Mouse (Mus musculus) spleen, postnatal 14 days (tissue): ENCODE data around the gene Txk.

Source experiments
- DNase-seq, 2 experiments: peaks; one replicate each; pipeline ENCODE4 v3.0.0; 2021 to 2022; ENCODE audit warnings: low spot score in 2 of 2

Gene Txk

DNA sequence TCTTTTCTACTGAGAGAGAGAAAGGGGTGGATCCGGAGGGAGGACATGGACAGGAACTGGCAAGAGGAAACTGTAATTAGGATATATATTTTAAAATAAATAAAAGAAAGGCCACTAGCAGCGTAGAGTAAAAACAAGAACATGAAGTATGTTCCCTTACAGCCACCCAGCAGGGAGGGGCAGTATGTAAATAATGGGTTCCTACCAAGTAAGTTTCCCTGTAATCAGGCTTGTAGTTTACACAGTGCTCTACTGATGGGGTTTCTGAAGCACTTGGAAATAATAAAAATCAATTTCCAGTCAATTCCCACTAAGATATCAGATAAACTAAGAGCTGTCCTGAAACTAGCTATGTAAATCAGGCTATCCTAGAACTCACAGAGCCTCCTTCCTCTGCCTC, 57.9 kb downstream of the Txk start:
- DNase-seq = no peak

DNA sequence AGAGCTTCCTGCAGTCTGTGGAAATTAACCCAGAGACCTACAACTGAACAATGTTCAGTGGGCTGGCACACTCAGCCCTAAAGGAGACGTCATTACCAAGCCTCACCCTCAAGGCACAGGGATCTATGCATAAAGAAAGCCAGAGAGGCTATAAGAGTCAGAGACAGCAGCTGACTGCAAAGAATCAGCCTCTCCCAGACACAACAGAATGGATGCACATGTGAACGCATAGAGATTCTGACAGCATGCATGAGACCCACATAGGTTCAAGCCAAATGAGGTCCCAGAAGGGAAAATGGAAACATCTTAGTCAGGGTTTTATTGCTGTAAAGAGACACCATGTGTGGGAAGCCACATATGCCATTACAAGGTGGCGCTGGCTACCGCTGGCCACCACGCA, 62.1 kb downstream of the Txk start:
- no peak for DNase-seq

DNA sequence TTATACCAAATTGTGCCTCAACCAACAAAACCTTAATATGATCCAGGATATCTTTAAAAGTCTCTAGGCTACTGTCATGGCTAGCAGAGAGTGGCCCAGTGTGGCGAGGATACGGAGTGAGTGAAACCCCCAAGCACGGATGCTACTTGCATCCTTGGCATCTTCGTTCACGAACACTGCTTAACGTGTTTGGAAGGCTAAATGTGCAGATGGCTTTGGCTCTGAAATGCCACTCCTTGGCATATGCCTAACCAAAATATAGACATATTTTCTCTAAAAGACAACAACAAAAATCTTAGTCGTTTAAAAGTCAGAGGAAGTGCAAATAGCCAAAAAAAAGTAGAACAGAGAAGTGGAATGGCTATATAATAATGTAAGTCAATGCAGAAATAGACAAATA, 63.0 kb downstream of the Txk start:
- DNase-seq = no peak

DNA sequence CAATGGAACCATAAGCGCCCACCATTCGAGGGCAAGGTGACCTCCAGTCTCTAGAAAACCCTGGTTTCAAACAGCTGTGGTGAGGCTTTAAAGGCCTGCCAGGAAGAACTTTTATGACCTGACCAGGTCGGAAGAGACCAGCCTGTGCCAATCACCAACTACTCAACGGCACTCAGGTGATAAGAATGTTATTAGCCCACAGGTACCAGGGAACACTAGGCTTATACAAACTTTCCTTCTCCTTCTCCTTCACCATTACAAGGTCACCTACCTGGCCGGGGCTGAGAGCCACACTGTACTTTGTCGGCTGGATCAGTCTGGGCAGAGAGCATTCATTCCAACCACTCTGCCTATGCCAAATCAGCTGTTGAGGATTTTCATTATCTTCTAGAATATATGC, 71.1 kb downstream of the Txk start:
- DNase-seq = no peak

DNA sequence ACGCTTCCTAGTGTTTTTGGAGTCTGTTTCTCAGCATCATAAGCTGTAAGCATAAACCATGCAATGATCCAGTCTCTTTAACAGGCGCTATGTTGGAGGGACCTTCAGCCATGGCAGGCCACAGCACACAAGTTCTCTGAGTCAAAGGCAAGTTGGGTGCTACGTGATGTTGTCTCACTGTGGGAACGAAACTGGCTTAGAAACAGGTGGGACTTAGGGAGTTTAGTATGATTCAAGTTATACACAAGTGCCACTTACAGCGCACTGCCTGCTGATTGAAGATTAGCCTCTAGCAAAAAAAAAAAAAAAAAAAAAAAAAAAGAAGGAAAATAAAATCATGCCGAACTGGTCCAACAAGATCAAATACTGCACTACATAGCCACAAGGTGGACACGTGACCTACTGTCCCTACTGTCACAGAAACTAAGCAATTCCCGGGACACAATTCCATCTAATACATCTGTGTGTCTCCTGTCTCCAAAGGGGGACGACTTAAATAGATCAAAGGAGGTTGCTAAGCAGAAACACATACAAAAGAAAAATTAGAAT, 77.5 kb downstream of the Txk start:
- no peak for DNase-seq

DNA sequence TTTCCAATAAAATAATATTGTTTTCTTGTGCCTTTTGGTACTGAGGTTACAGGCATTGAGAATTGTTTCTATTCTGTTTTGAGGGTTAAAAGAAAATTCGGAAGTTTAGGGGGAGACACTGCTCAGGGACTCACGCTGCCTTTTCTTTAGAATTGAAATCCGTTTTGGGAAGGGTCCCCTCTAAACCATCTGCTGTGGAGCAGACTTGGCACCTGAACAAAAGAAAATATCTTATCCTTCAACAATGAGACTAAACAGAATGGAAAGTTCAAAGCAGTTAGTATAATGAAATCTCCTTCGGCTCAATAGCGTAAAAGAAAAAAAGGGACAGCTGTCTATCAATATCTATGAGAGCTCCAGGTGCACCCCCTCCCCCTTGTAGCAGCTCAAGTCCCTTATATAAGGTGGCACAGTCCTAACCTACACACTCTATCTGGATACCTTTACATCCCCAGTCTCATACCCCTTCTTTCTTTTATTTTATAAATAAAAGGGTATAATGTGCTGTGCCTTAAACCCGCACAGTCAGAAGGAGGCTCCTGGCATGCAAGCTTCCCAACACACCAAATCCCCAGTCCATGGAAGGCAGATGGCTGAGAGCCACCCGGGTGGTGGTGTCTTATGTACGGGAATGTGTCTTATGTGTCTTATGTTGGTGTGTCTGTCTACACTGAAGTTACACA, 81.4 kb downstream of the Txk start:
- no peak for DNase-seq

DNA sequence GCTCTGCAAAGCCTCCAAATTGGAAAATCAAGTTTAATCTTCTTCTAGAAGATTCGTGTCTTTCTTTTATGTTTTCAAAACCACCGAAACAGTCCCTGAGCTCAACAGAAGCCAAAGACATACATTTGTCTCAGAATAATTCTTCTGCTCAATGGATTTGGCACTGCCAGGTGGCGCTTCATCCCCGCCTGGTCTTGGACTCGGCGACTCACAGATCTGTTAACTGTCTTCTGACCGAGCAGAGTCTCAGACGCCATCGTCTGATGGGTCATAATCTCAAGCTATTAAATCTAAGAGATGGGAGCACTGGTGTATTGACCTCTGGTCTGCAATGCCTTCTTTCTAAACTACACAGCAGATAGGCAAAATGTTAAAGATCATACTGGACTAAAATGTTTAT, 84.2 kb downstream of the Txk start:
- no peak for DNase-seq

DNA sequence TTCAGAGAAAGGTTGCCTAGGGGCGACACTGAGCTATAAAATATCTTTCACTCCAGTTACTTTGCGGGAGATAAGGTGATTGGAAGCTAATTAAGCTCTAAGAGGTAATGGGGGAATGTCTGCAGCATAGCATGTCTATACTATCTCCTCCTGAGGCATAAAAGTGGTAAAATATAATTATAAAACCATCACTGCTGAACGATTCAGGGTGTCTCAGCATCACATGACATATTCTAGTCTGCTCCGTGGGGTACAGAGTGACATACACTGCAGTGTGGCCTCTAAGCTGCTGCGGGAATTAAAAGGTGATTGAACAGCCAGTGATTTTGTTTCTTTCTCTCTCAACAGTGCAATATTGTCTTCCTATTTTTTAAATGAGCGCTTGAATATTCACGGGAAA, 86.1 kb downstream of the Txk start:
- DNase-seq = no peak

DNA sequence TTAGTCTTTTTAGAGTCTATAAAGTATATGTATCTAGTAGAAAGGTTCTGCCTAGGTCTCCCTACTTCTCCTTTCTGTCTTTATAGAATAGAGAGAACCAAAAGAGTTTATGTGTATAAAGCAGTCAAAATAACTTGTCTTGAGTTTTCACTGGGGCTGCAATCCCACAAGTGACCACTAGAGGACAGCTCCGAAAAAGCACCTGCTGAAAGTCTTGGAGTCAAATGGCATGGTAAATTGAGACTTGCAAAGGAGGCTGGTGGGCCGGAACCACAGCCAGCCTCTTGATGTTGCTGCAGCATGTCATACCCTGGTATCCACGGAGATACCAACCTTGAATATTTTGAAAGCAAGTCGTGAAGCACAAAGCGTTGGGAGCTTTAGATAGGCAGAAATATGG, 87.3 kb downstream of the Txk start:
- DNase-seq = peak in 1 of 2 experiments; percentile 44

DNA sequence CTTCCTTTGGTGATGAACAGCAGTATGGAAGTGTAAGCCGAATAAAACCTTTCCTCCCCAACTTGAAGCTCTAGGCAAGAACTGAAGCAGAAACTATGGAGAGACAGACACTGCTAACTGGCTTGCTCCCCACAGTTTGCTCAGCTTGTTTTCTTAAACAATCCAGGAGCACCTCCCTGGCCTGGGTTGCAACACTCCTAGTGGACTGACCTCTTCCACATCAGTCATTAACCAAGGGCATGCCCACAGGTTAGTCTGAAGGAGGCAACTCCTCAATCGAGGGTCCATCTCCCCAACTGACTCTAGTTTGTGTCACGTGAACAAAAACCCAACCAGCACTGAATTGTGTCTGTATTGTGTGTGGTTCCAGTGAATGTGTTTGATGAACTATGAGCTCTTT, 87.7 kb downstream of the Txk start:
- DNase-seq = no peak

DNA sequence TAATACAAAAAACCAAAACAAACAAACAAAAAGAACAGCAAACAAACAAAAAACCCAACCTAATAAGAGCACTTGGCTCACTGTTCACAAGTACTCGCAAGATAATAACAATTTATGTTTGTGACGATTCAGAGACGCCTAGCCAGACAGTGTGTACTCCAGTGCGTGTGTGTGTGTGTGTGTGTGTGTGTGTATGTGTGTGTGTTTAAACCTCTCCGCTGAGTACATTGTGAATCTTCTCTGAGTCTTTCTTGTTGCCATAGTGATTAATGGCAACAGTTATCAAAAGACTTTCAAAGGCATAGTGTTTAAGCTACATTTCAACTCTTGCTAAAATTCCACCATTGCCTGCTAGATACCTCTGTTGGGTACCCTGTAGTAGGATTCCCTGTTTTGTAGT, 88.5 kb downstream of the Txk start:
- DNase-seq = no peak

DNA sequence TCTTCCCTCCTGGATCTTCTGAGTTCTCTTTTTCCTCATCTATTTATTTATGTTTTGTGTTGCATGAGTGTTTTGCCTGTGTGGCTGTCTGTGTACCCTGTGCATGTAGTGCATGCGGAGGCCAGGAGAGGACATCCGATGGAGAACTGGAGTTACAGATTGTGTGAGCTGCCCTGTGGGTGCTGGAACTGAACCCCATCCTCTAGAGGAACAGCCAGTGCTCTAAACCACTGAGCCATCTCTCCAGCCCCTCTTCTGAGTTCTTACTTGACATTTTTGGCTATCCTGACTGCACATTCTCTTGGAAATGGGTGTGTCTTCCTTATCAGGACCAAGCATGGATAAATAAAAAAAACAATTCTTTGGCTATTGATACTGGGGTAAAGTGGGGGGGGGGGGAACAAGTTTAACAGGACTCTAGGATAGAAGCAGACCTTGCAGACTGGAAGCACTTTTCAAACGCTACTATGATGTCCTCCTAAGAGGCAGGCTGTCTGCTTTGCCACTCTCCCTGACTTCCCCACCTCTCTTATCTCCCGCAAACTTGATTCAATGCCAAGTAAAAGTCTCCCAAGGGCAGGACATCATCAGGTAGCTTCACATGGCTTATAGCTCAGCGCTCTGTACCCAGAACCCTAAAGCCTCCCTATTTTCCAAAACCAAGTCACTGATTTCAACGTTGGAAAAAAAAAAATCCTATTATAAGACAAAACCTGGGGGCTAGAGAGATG, 91.4 kb downstream of the Txk start:
- no peak for DNase-seq

DNA sequence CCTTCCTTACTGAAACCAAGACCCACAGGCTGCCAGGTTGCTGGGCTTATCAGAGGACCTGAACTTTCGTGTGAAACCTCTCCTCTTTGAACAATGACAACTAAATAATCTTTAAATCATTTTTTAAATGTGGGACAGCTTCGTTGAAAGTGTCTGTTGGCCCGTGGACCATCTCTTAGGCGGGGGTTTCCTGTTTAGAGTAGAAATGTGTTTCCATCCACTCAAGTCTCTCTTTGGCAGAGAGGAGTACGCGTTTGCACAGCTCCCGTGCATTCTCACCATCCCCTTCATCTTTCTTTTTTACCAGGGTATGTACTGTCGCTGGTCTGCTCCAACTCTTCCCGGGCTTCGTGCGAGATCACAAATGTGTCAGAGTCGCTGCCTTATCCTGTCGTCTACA, 94.2 kb downstream of the Txk start:
- DNase-seq = no peak

DNA sequence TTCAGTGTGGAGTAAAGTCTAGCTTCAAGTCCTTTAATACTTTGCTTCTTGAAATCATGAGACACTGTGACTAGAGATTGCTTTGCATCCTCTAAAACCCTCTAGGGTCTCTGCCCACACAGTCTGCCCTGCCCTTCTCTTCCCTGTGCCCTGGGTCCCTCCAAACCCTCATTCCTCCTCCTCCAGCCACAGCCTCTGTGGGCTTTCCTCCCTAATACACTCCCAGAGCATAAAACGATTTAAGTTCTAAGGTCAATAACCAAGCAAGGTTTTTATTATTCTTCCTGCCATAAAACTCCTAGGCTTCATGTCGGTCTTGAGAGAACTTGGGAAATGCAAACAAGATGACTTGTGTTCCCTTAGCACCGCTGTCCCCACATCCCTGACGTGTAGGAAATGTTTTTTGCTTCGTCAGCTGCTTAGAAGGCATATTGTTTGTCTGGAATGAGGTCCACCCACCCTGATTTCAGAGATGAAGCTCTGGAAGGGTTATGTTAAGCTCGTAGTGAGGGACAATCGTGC, 96.2 kb downstream of the Txk start:
- DNase-seq = no peak

DNA sequence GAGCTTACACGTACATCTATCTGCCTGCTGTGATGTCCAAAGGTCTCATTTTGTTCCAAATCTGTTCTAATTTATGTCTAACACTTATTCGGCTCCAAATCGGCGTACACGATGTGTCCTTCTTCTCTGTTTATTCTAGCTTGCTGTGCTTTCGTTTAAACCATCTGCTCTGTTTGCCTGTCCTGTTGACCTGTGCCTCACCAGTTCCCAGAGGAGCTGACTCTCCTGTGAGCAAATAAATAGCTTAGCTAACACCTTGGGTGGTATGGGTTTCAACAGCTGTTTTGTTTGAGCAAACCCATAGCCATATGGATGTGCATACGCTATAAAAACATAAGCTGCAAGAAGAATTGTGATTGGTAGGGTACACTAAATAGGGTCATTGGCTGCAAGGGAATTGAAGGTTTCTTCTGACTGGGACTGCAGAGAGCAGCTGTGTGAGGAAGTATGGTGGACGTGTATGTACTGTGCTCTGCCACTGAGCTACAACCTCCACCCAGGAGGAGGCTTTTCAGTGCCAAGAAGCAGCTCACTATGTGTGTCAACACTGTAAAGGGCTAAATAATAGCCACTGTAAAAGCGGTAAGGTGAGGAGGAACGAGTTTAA, 99.4 kb downstream of the Txk start:
- no peak for DNase-seq

DNA sequence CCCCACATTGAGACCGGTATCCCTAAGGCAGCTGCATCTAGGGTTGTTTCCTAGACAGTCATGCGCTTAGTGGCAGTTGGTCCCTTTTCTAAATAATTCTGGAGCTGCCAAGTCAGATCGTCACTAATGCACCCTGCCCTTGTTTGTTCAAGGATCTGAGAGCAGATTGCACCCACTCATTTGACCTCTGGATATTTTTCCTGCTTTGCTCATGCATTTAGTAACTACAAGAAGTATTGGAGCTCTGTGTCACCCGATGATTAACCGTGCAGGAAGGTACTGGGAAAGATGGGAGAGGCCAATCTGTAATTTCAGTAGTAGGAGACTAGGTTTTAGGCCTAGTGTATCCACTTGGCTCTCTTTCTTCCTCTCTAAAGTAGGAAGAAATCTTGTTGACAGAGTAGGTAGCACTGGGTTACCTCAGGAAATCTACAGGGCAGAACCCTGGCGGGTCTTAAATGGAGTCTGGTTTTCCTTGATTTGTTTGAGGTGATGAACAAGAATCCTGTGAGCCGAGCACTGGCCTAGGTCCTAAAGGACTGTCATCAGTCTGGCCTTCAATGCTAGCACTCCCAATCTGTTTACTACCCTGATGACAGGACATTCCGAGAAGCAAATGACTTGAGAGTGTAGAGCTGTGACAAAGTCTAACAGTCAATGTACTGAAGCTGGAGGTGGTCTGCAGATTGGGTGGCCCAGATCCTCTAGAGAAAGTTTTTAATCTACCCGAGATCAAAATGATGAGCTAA, 103.4 kb downstream of the Txk start:
- no peak for DNase-seq

DNA sequence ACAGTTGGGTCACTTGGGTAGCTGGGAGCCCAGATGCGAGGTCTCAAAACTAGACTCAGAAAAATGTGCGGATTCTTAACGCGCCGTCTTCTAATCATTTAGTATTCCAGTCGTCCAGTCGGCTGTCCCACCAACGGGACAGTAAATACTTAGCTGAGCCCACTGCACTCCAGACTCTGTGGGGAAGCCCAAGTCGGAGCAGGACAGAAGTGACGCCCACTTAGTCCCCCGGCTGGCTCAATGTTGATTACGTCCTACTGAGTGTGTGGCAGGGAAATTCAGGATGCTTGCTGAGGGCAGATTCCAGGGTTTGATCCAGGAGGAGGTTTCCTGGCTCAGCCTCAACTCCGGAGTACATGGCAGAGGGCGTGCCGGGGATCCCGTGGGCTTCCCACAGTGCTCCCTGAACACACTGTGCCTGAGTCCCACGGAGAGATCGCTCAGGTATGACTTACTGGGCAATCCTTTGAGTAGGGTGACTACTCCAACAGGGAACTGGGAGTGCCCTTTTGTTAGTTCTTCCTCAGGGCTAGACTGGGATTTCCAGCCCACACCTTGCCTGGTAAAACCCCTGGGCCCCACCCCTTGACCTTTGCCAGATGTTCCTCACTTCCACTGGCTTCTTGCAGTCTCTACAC, 104.5 kb downstream of the Txk start:
- DNase-seq = no peak

DNA sequence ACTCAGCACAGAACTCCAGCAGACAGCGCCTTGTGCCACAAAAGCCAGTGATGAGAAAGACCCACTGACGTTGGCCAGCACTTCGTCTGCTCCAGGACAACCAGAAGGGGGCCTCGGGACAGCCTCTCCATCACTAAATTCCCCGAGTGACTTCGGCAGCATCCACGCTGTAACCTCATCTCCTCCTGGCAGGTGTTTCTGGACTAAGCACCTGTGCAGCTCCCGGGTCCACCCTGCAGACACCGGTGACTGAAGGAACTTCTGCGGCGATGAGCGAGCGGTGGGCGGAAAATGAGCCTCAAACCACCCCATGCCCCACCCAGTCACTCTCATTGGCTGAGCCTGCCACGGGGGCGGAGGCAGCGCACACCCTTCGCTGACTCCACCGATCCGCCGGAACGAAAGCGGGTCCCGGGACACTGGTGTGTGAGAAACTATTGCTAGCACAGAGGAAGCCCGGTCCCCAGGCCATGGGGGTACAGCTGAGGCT, 105.1 kb downstream of the Txk start, which contains the start of gene Nipal1:
Nipal1 (plus strand) TSS at position 378 of the 490 bp plus-strand sequence.
- peak; percentile 31 to 40 for DNase-seq

DNA sequence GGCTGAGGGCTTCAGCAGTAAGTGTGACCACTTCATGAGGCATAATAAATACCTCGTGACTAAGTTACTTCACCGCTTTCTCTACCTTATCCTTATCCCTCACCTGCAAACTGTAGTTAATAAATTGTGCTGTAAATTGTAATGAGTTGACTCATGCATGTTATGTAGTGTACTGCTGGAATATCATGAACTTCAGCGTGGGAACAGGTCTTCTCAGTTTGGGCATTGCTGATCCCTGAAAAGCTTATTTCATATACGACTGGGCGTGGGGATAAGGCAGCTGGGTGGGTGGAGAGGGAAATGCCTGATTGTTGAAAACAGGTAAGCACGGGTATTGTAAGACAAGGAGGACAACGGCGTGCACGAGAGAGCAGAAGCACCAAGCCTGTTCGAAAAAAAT, 105.6 kb downstream of the Txk start:
- DNase-seq = no peak

DNA sequence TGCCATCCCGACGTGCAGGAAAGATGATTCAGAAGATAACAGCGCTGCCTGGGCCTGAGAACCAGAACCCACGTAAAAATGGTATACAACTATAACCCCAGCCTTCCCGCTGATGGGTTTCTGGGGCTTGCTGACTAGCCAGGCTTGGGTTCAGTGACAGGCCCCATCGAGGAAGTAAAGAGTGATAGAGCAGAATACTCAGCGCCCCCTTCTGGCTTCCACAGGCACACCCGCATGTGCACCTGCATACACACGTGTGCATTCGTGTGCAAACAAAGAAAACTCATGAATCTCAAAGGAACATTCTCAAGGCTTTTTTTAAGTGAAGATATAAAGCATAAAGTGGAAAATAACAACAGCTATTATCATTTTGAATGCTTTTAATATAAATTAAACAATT, 106.4 kb downstream of the Txk start:
- DNase-seq = peak in 1 of 2 experiments; percentile 5
